Mouse (Mus musculus): ENCODE measurements at regions not wholly inside any gene's neighbourhood (a gene's known extent, or its start where the extent isn't known, plus 50 kb on each side); places are given as distances from the start of the nearest gene placed in this dataset.

- TF ChIP-seq CTCF (IDR thresholded peaks at IDR 0.05; ENCODE audit: low read depth), result no peak
- TF ChIP-seq EP300 (IDR thresholded peaks at IDR 0.05; ENCODE audit: low read depth), result no peak
These were observed 64.5 kb downstream of the Kctd12 start for GRCm38 (mm10) chr14:102917929-102918328.
